Mouse (Mus musculus) bone marrow macrophage, adult 2 months (primary cell): ENCODE data around the gene Tnrc6b.

ENCODE experiments used
- CTCF ChIP-seq: IDR thresholded peaks from 2 replicates; pipeline ENCODE4 v1.5.1; 2012; ENCODE audit warnings: low read depth, mild to moderate bottlenecking, low read length, moderate library complexity
- POLR2A ChIP-seq: IDR thresholded peaks from 2 replicates; pipeline ENCODE4 v1.6.1; 2012; ENCODE audit warnings: mild to moderate bottlenecking, low read depth, low read length, borderline replicate concordance

DNA sequence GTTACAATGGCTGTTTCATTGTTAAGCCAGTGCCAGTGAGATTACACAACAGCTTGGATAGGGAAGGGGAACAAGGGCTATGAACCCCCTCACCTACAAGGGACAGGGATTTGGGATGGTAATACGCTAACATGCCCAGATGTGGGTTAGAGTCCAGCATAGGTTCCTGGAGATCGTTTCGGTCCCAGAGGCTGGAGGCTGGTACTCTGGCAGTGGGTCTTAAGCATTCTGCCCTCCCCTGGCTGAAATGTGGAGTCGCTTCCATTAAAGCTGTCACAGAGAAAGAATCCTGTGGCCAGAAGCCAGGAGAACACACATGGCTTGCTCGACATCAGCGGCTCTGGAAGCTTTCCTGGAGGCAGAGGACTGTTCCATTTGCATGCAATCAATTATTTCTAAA is 1.5 kb upstream of the Tnrc6b start:
- no peak for TF ChIP-seq POLR2A
- no peak for TF ChIP-seq CTCF
